Mouse (Mus musculus) adrenal gland (tissue): ENCODE results near the gene Trp73.

ENCODE experiments used
- intact Hi-C: fragments of 180-260 bp; cut with DNase I; formaldehyde crosslinking; loops from one replicate; pipeline ENCODE4 v1.15.1; 2025
- long read RNA-seq, 2 experiments: library from polyadenylated mRNA; unstranded; transcript quantifications; one replicate each; pipeline ENCODE4 v2.0.0; 2020; ENCODE audit warnings: borderline replicate concordance in 1 of 2; ENCODE audit not compliant: insufficient replicate concordance in 1 of 2

The Trp73 gene
- long read RNA-seq, experiment 1: 0 reads
- long read RNA-seq, experiment 2: 0 reads

- intact Hi-C loops: loop anchor here (5.0 to 10.0 kb wide), 2 partner anchors 128 to 165 kb away; partner anchors contain the start of genes Cep104, Dffb and Lrrc47
Measured at GRCm38 (mm10) chr4:154140182-154140212, at the start of gene Trp73. Gene Trp73, minus strand, starts transcription at chr4:154140208.

GRCm38 (mm10) chr4:154188948-154189347 lies 48.9 kb upstream of the Trp73 start:
- intact Hi-C loops: no loop called here

- intact Hi-C loops: no loop called here
Measured at GRCm38 (mm10) chr4:154186002-154186537, 46.1 kb upstream of the Trp73 start.

GRCm38 (mm10) chr4:154185001-154185400 lies 45.0 kb upstream of the Trp73 start:
- intact Hi-C loops: no loop called here

- intact Hi-C loops: no loop called here
Measured at GRCm38 (mm10) chr4:154183566-154183965, 43.6 kb upstream of the Trp73 start.

GRCm38 (mm10) chr4:154181001-154181400 lies 41.0 kb upstream of the Trp73 start:
- intact Hi-C loops: no loop called here

- intact Hi-C loops: no loop called here
Measured at GRCm38 (mm10) chr4:154177257-154177656, 37.2 kb upstream of the Trp73 start.

- intact Hi-C loops: no loop called here
Measured at GRCm38 (mm10) chr4:154171931-154172604, 32.1 kb upstream of the Trp73 start.

GRCm38 (mm10) chr4:154171151-154171930 lies 31.3 kb upstream of the Trp73 start:
- intact Hi-C loops: no loop called here

GRCm38 (mm10) chr4:154170506-154171150 lies 30.6 kb upstream of the Trp73 start, which contains the start of gene Megf6:
Gene Megf6, plus strand, starts transcription at chr4:154170730.
- intact Hi-C loops: no loop called here

- intact Hi-C loops: no loop called here
Measured at GRCm38 (mm10) chr4:154170021-154170420, 30.0 kb upstream of the Trp73 start.

GRCm38 (mm10) chr4:154167053-154167452 lies 27.0 kb upstream of the Trp73 start:
- intact Hi-C loops: loop anchor here (2.0 to 5.0 kb wide), 2 partner anchors 40 to 135 kb away; partner anchors contain the start of gene Arhgef16

GRCm38 (mm10) chr4:154163296-154163695 lies 23.3 kb upstream of the Trp73 start:
- intact Hi-C loops: no loop called here

- intact Hi-C loops: no loop called here
Measured at GRCm38 (mm10) chr4:154160538-154161390, 20.8 kb upstream of the Trp73 start, which contains the start of gene Tprgl. Gene Tprgl, minus strand, starts transcription at chr4:154160666.

- intact Hi-C loops: no loop called here
Measured at GRCm38 (mm10) chr4:154159961-154160537, 20.0 kb upstream of the Trp73 start.

- intact Hi-C loops: no loop called here
Measured at GRCm38 (mm10) chr4:154159002-154159401, 19.0 kb upstream of the Trp73 start.

GRCm38 (mm10) chr4:154157970-154158662 lies 18.1 kb upstream of the Trp73 start:
- intact Hi-C loops: no loop called here

GRCm38 (mm10) chr4:154156050-154156449 lies 16.0 kb upstream of the Trp73 start:
- intact Hi-C loops: no loop called here

GRCm38 (mm10) chr4:154154104-154154503 lies 14.1 kb upstream of the Trp73 start:
- intact Hi-C loops: no loop called here

GRCm38 (mm10) chr4:154146342-154146741 lies 6.3 kb upstream of the Trp73 start:
- intact Hi-C loops: loop anchor here (10.0 kb wide), 1 partner anchor 172 kb away; the partner anchor contains the start of genes Cep104 and Dffb
